In genomic region chr5:130384222-130384912, GRCm38 (mm10) we compare ENCODE assay signal across 8 mouse cellular contexts. TPM values are rescaled to one million over a fixed set of nuclear protein-coding genes. Genes with fewer than 3 reads are reported as not detected.
DNase-seq lines count a peak whose midpoint lies in the region; TF ChIP-seq lines count a peak whose summit lies in the region.
"Had no signal": no experiment of that assay in that cellular context is flagged by ENCODE, and none has a peak within 500 bp of the region (broad histone marks: within the 10 kb centered on the region; RNA-seq: fewer than 3 reads in every experiment).

Gene A330070K13Rik, minus strand, starts transcription at chr5:130384631.

- H3K27me3 ChIP-seq in forebrain, embryonic 10.5 days (ENCODE audit: poor library complexity, severe bottlenecking) = no peaks in the 10 kb centered on the region

- H3K36me3 ChIP-seq in forebrain, embryonic 10.5 days (replicated peaks) = no peaks in the 10 kb centered on the region

- TF ChIP-seq CTCF in layer of hippocampus, adult 2 months (conservative IDR thresholded peaks at IDR 0.05) = no peak

- WGBS in forebrain, embryonic 10.5 days = 14% methylated on average over 13 of the region's 13 CpGs

- H3K4me3 ChIP-seq in layer of hippocampus, adult 2 months = peak within 1 kb of the TSS; percentile 41
- peak within 1 kb of the TSS; percentile 15 for H3K4me3 ChIP-seq in forebrain, embryonic 10.5 days

- H3K4me1 ChIP-seq in forebrain, embryonic 10.5 days = peaks cover 15% of the 10 kb centered on the region

- peak within 1 kb of the TSS; percentile 78 for H3K27ac ChIP-seq in layer of hippocampus, adult 2 months
- no peak within 1 kb of the TSS for H3K27ac ChIP-seq in forebrain, embryonic 10.5 days

- H3K9me3 ChIP-seq in forebrain, embryonic 10.5 days = no peaks in the 10 kb centered on the region

- no peak for DNase-seq in layer of hippocampus, adult 2 months (ENCODE audit: low spot score in 2 of 2)
- no peak for DNase-seq in layer of hippocampus, adult 9-10 months (ENCODE audit: low spot score)
- DNase-seq in forebrain, embryonic 10.5 days (ENCODE audit: extremely low spot score, low spot score) = no peak
- DNase-seq in layer of hippocampus, postnatal 36 days = peak; percentile 23 to 33
- peak; percentile 24 for DNase-seq in retina, postnatal 1 day
- DNase-seq in c-Kit-positive CD71-positive TER-119-positive erythroid progenitor cells, embryonic 14.5 days (ENCODE audit: low spot score) = no peak
- DNase-seq in spleen, postnatal 10 days (ENCODE audit: low spot score in 2 of 2) = no peak

RNA-seq across cellular contexts. Expression of gene A330070K13Rik, which starts in this region (rescaled TPM):
- 1 to 10 TPM; 1.9 to 2.9 TPM for total RNA-seq in layer of hippocampus, adult 2 months (2021)
- polyA plus RNA-seq in forebrain, embryonic 10.5 days (2016; fragmentation: Nextera tagmentation; extraction: Ambion mirVana) = not detected in 2 replicates
- 1 to 10 TPM; 1.2 to 3.0 TPM for total RNA-seq in layer of hippocampus, postnatal 36 days (2021)
- polyA plus RNA-seq: small intestine, adult 2 months had no signal

Comparison
In these comparisons a context has a peak if more than half of its experiments do, and no peak if none do; other contexts are left out.
1. DNase-seq: peak in layer of hippocampus, postnatal 36 days (2 of 2) and retina, postnatal 1 day (single experiment); none in layer of hippocampus, adult 2 months (0 of 2), layer of hippocampus, adult 9-10 months (single experiment), forebrain, embryonic 10.5 days (single experiment), c-Kit-positive CD71-positive TER-119-positive erythroid progenitor cells, embryonic 14.5 days (single experiment) and spleen, postnatal 10 days (0 of 2).